Mouse (Mus musculus): ENCODE measurements around the gene Ly6g6f.
"Not testable (repeated sequence)": the region's sequence is repeated elsewhere in the genome, so short reads cannot be mapped to it uniquely, and the experiment has no call there.

Gene Ly6g6f

GRCm38 (mm10) chr17:35052271-35052798 lies 33.1 kb downstream of the Ly6g6f start:
- DNase-seq (ENCODE audit: low spot score): no peak

- peak; percentile 32 for DNase-seq (ENCODE audit: low spot score)
These were observed 34.0 kb downstream of the Ly6g6f start for GRCm38 (mm10) chr17:35051156-35052086.

- DNase-seq (ENCODE audit: low spot score): peak; percentile 62
These were observed 35.2 kb downstream of the Ly6g6f start for GRCm38 (mm10) chr17:35050126-35050750.

- peak; percentile 55 for DNase-seq (ENCODE audit: low spot score)
These were observed 35.8 kb downstream of the Ly6g6f start, which contains the start of gene Clic1 for GRCm38 (mm10) chr17:35049561-35050016. Gene Clic1 (plus strand): TSS chr17:35049966.

- no peak for DNase-seq (ENCODE audit: low spot score)
These were observed 36.4 kb downstream of the Ly6g6f start for GRCm38 (mm10) chr17:35048932-35049440.

GRCm38 (mm10) chr17:35048149-35048931 lies 37.1 kb downstream of the Ly6g6f start:
- no peak for DNase-seq (ENCODE audit: low spot score)

- DNase-seq (ENCODE audit: low spot score): no peak
These were observed 37.7 kb downstream of the Ly6g6f start for GRCm38 (mm10) chr17:35047688-35048087.

GRCm38 (mm10) chr17:35046681-35047455 lies 38.5 kb downstream of the Ly6g6f start, which contains the start of gene Msh5:
Gene Msh5 (minus strand): TSS chr17:35046745.
- peak; percentile 88 for DNase-seq (ENCODE audit: low spot score)

GRCm38 (mm10) chr17:35045807-35046680 lies 39.4 kb downstream of the Ly6g6f start:
- peak; percentile 48 for DNase-seq (ENCODE audit: low spot score)

GRCm38 (mm10) chr17:35044904-35045806 lies 40.3 kb downstream of the Ly6g6f start:
- no peak for DNase-seq (ENCODE audit: low spot score)

GRCm38 (mm10) chr17:35043794-35044193 lies 41.6 kb downstream of the Ly6g6f start:
- no peak for DNase-seq (ENCODE audit: low spot score)

GRCm38 (mm10) chr17:35039121-35039873 lies 46.1 kb downstream of the Ly6g6f start:
- no peak for DNase-seq (ENCODE audit: low spot score)

GRCm38 (mm10) chr17:35034896-35035295 lies 50.5 kb downstream of the Ly6g6f start:
- DNase-seq (ENCODE audit: low spot score): no peak

GRCm38 (mm10) chr17:35033703-35034102 lies 51.7 kb downstream of the Ly6g6f start:
- DNase-seq (ENCODE audit: low spot score): not testable (repeated sequence)

- no peak for DNase-seq (ENCODE audit: low spot score)
These were observed 53.0 kb downstream of the Ly6g6f start for GRCm38 (mm10) chr17:35032323-35032870.

GRCm38 (mm10) chr17:35031880-35032279 lies 53.5 kb downstream of the Ly6g6f start:
- no peak for DNase-seq (ENCODE audit: low spot score)

- DNase-seq (ENCODE audit: low spot score): no peak
These were observed 54.1 kb downstream of the Ly6g6f start for GRCm38 (mm10) chr17:35031272-35031671.

All from ovary, postnatal 10 days (tissue).